In genomic region chr8:84592015-84592662, GRCm38 (mm10) we compare ENCODE assay signal across 8 mouse cellular contexts.
DNase-seq lines count a peak whose midpoint lies in the region; ATAC-seq and TF ChIP-seq lines count a peak whose summit lies in the region.

No protein-coding gene starts in this region.

- 20% methylated on average over 15 of the region's 15 CpGs for WGBS in midbrain, embryonic 10.5 days
- WGBS in midbrain, embryonic 15.5 days = 20% methylated on average over 15 of the region's 15 CpGs
- WGBS in intestine, embryonic 14.5 days = 13% methylated on average over 15 of the region's 15 CpGs
- WGBS in midbrain, postnatal 0 days = 25% methylated on average over 15 of the region's 15 CpGs

- peak; percentile 89 for TF ChIP-seq CTCF in midbrain, postnatal 0 days (IDR thresholded peaks at IDR 0.05)

- H3K27me3 ChIP-seq in midbrain, embryonic 10.5 days (ENCODE audit: low read depth, poor library complexity, severe bottlenecking) = peaks cover 19% of the 10 kb centered on the region
- H3K27me3 ChIP-seq in midbrain, embryonic 15.5 days (replicated peaks) = no peaks in the 10 kb centered on the region
- 0 out of 2 replicates have a peak, but pooled peaks cover 2% of the 10 kb centered on the region for H3K27me3 ChIP-seq in intestine, embryonic 14.5 days (replicated peaks; ENCODE audit: control insufficient read depth, insufficient read depth, low read length)
- no peaks in the 10 kb centered on the region for H3K27me3 ChIP-seq in midbrain, postnatal 0 days (ENCODE audit: insufficient read depth, low read length)

- no peaks in the 10 kb centered on the region for H3K9me3 ChIP-seq in midbrain, embryonic 10.5 days (replicated peaks)
- no peaks in the 10 kb centered on the region for H3K9me3 ChIP-seq in midbrain, embryonic 15.5 days
- no peaks in the 10 kb centered on the region for H3K9me3 ChIP-seq in intestine, embryonic 14.5 days (ENCODE audit: control insufficient read depth, low read length)
- no peaks in the 10 kb centered on the region for H3K9me3 ChIP-seq in midbrain, postnatal 0 days (ENCODE audit: low read length)

- no peak for ATAC-seq in midbrain, embryonic 15.5 days (replicated peaks)
- ATAC-seq in intestine, embryonic 14.5 days (replicated peaks; ENCODE audit: low FRiP score, low TSS enrichment, low read depth) = 0 out of 2 replicates have a peak, but pooled peaks have one; percentile 9
- no peak for ATAC-seq in midbrain, postnatal 0 days (ENCODE audit: low FRiP score)

- H3K4me3 ChIP-seq in midbrain, embryonic 10.5 days = no peak overlapping the region
- no peak overlapping the region for H3K4me3 ChIP-seq in midbrain, embryonic 15.5 days
- H3K4me3 ChIP-seq in intestine, embryonic 14.5 days (ENCODE audit: low read depth, low read length) = no peak overlapping the region
- no peak overlapping the region for H3K4me3 ChIP-seq in midbrain, postnatal 0 days (ENCODE audit: low read depth, low read length)

- H3K9ac ChIP-seq in midbrain, embryonic 15.5 days = no peak overlapping the region
- no peak overlapping the region for H3K9ac ChIP-seq in intestine, embryonic 14.5 days (ENCODE audit: low read length)
- no peak overlapping the region for H3K9ac ChIP-seq in midbrain, postnatal 0 days (replicated peaks; ENCODE audit: low read length, poor library complexity, severe bottlenecking)

- H3K4me1 ChIP-seq in midbrain, embryonic 10.5 days = peaks cover 15% of the 10 kb centered on the region
- no peaks in the 10 kb centered on the region for H3K4me1 ChIP-seq in midbrain, embryonic 15.5 days
- no peaks in the 10 kb centered on the region for H3K4me1 ChIP-seq in intestine, embryonic 14.5 days (replicated peaks; ENCODE audit: control insufficient read depth, insufficient read depth, low read length)
- no peaks in the 10 kb centered on the region for H3K4me1 ChIP-seq in midbrain, postnatal 0 days (ENCODE audit: insufficient read depth, low read length)

- no peak overlapping the region for H3K27ac ChIP-seq in midbrain, embryonic 10.5 days (replicated peaks)
- H3K27ac ChIP-seq in midbrain, embryonic 15.5 days = no peak overlapping the region
- H3K27ac ChIP-seq in intestine, embryonic 14.5 days (ENCODE audit: low read depth) = no peak overlapping the region
- no peak overlapping the region for H3K27ac ChIP-seq in midbrain, postnatal 0 days (ENCODE audit: low read depth, low read length)

- no peaks in the 10 kb centered on the region; the same call in 1 of the 2 replicates for H3K36me3 ChIP-seq in midbrain, embryonic 10.5 days
- H3K36me3 ChIP-seq in midbrain, embryonic 15.5 days (replicated peaks) = no peaks in the 10 kb centered on the region; the same call in 1 of the 2 replicates
- no peaks in the 10 kb centered on the region for H3K36me3 ChIP-seq in intestine, embryonic 14.5 days (ENCODE audit: control insufficient read depth, insufficient read depth, low read length)
- peaks cover 24% of the 10 kb centered on the region for H3K36me3 ChIP-seq in midbrain, postnatal 0 days (ENCODE audit: insufficient read depth, low read length)

- peak; percentile 74 for DNase-seq in midbrain, embryonic 10.5 days (ENCODE audit: low spot score)
- peak; percentile 79 for DNase-seq in cerebellum, adult 9-11 months
- DNase-seq in frontal cortex, adult 2 months (ENCODE audit: extremely low spot score in 1 of 2, low spot score in 1 of 2) = peak; percentile 54 to 91
- peak; percentile 94 for DNase-seq in intestine, embryonic 14.5 days (ENCODE audit: low spot score)
- DNase-seq in left cerebral cortex, postnatal 25 days (ENCODE audit: low spot score in 2 of 2) = peak; percentile 76 to 82
- peak; percentile 60 for DNase-seq in midbrain, postnatal 0 days (ENCODE audit: low spot score)
- peak; percentile 85 to 95 for DNase-seq in spleen, postnatal 4 days (ENCODE audit: low spot score in 2 of 2)

- no peak overlapping the region for H3K4me2 ChIP-seq in midbrain, embryonic 15.5 days
- H3K4me2 ChIP-seq in intestine, embryonic 14.5 days (ENCODE audit: low read length) = no peak overlapping the region
- no peak overlapping the region for H3K4me2 ChIP-seq in midbrain, postnatal 0 days (ENCODE audit: low read depth, low read length, poor library complexity, severe bottlenecking)

- intact Hi-C loops in left cerebral cortex, postnatal 25 days (cut with DNase I) = loop anchor here (2.0 kb wide), 1 partner anchor 221 kb away; no protein-coding TSS in a partner anchor
